Mouse (Mus musculus): ENCODE measurements around the gene Gm15262. TPM values are rescaled to one million over a fixed set of nuclear protein-coding genes. Genes with fewer than 3 reads are reported as not detected.

The Gm15262 gene
- 0.01 TPM in 2 replicates for polyA plus RNA-seq (2012; rRNA removed)

DNA sequence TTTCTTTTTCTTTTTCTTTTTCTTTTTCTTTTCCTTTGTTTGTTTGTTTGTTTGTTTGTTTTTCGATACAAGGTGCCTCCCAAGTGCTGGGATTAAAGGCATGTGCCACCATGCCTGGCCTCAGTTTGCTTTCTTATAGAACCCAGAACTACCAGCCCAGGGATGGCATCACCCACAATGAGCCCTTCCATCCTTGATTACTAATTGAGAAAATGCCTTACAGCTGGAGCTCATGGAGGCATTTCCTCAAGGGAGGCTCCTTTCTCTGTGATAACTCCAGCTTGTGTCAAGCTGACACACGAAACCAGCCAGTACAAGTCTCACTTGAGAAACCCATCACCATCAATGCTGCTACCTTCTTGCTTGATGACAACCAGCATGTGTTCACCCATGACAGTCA is at the start of gene Gm15262:
TSS of gene Gm15262 (plus strand) at position 301 of the 400 bp plus-strand sequence.

Other genes with a start within 250 kb of the Gm15262 start
- 7.3 and 8.0 TPM in 2 replicates for gene Scml2, start 170.3 kb upstream of the Gm15262 start, polyA plus RNA-seq (2012; rRNA removed)

Measured in central nervous system, embryonic 18 days (tissue).